8 mouse cellular contexts compared by ENCODE assay signal in genomic region chr5:148399660-148400443, GRCm38 (mm10). TPM values are rescaled to one million over a fixed set of nuclear protein-coding genes. Genes with fewer than 3 reads are reported as not detected.
DNase-seq lines count a peak whose midpoint lies in the region; ATAC-seq and TF ChIP-seq lines count a peak whose summit lies in the region.

TSS of gene Slc7a1 (minus strand) at chr5:148399904.

- H3K27ac ChIP-seq in hindbrain, embryonic 14.5 days: peak within 1 kb of the TSS; percentile 74

- peak within 1 kb of the TSS; percentile 95 for H3K4me2 ChIP-seq in hindbrain, embryonic 14.5 days (replicated peaks)

- H3K36me3 ChIP-seq in hindbrain, embryonic 14.5 days (replicated peaks; ENCODE audit: control insufficient read depth, insufficient read depth): no peaks in the 10 kb centered on the region

- CTCF ChIA-PET in Patski (lab: Charles Lee): interaction anchor here (0.7 to 3.4 kb wide), 9 partner anchors 12 to 85 kb away, joined by 3 to 13 read pairs (median 4); no protein-coding TSS in a partner anchor

- peak within 1 kb of the TSS; percentile 70 for H3K9ac ChIP-seq in hindbrain, embryonic 14.5 days

- peak within 1 kb of the TSS; percentile 64 for H3K4me3 ChIP-seq in hindbrain, embryonic 14.5 days (replicated peaks; ENCODE audit: low read length)

- POLR2A ChIA-PET in Patski (lab: Charles Lee): interaction anchor here (0.5 to 1.0 kb wide), 5 partner anchors 35 to 52 kb away, joined by 3 to 6 read pairs (median 4); no protein-coding TSS in a partner anchor

- TF ChIP-seq CTCF in Patski (IDR thresholded peaks at IDR 0.05): no peak

- 3% methylated on average over 50 of the region's 52 CpGs for WGBS in hindbrain, embryonic 14.5 days

- no peaks in the 10 kb centered on the region for H3K27me3 ChIP-seq in Patski
- H3K27me3 ChIP-seq in hindbrain, embryonic 14.5 days (ENCODE audit: control insufficient read depth, insufficient read depth, low read length): peaks cover 3% of the 10 kb centered on the region; the same call in 1 of the 2 replicates

- H3K9me3 ChIP-seq in hindbrain, embryonic 14.5 days (ENCODE audit: control insufficient read depth, low read length): no peaks in the 10 kb centered on the region

- ATAC-seq in Patski: peak; percentile 91
- ATAC-seq in hindbrain, embryonic 14.5 days (ENCODE audit: low FRiP score): peak; percentile 93

- DNase-seq in Patski (ENCODE audit: low read depth, low spot score): peak; percentile 43
- DNase-seq in cerebellum, postnatal 14 days: peak; percentile 87 to 92
- DNase-seq in frontal cortex, postnatal 25 days (ENCODE audit: low spot score in 2 of 2): peak; percentile 69 to 77
- DNase-seq in hindbrain, embryonic 14.5 days (ENCODE audit: low spot score): peak; percentile 85
- peak; percentile 75 for DNase-seq in left cerebral cortex, adult 11 months (ENCODE audit: low spot score)
- peak; percentile 90 to 91 for DNase-seq in lung, postnatal 4 days
- peak; percentile 71 for DNase-seq in retina, postnatal 7 days (ENCODE audit: low read depth, low spot score)
- DNase-seq in urinary bladder, adult 2 months (ENCODE audit: low spot score): peak; percentile 88

- H3K4me1 ChIP-seq in hindbrain, embryonic 14.5 days (replicated peaks; ENCODE audit: control insufficient read depth, insufficient read depth, low read length): 0 out of 2 replicates have a peak, but pooled peaks cover 8% of the 10 kb centered on the region

- in situ Hi-C loops in Patski (cut with MboI; ENCODE audit: low pct_unique_long_range_greater_than_20kb): loop anchor here (5.0 kb wide), 2 partner anchors 47 to 68 kb away; no protein-coding TSS in a partner anchor

RNA-seq across cellular contexts. Expression of gene Slc7a1, which starts in this region (rescaled TPM):
- 33.7 TPM for polyA plus RNA-seq in Patski (2021)
- 58.4 and 59.0 TPM in 2 replicates for polyA plus RNA-seq in hindbrain, embryonic 14.5 days (2014; fragmentation: Nextera tagmentation; extraction: Ambion mirVana)
- 4.9 and 7.5 TPM in 2 replicates for polyA plus RNA-seq in urinary bladder, adult 2 months (2012; rRNA removed)

Comparison
In these comparisons a context has a peak if more than half of its experiments do, and no peak if none do; other contexts are left out.
1. Peak in every context shown above with its lines: DNase-seq, ATAC-seq, H3K4me3 ChIP-seq and H3K27ac ChIP-seq.